Mouse (Mus musculus): ENCODE measurements around the gene Zdbf2.

The Zdbf2 gene

GRCm38 (mm10) chr1:63272741-63273338 lies at the start of gene Zdbf2:
TSS of gene Zdbf2 (plus strand) at chr1:63273265.
- DNase-seq, result peak; percentile 4

DNA sequence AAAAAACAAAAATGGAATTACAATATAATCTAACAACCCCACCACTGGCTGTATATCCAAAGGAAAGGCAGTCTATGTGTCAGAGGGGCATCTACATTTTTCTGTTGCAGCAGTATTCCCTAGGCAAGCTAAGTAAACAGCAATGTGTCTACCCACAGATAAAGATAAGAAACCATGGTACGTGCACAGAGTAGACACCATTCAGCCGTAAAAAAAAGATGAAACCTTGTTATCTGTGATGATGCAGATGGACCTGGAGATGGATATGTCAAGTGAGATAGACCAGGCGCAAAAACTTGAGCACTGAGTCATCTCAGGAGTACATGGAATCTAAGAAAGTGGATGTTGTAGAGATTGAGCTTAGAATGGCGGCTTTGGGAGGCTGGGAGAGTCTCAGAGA lies 48.1 kb upstream of the Zdbf2 start:
- DNase-seq, result no peak

DNA sequence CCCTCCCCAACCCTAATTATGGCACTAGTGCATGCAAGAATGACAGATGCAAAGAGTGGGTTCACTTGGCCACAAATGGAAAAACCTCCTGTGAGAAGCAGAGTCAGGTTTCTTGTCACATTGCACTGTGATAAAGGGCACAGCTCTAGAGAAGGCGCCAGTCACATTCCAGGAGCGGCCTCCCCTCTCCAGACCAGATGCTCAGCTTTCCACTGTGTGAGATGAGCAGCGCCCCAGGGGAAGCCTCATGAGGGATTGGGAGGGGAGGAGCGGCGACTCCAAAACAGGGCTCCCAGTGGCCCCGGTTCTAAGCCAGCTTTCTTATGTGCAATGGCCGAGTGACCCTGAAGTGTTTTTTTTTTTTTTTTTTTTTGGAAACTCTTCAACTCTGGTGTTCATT lies 47.2 kb upstream of the Zdbf2 start:
- DNase-seq, result no peak

DNA sequence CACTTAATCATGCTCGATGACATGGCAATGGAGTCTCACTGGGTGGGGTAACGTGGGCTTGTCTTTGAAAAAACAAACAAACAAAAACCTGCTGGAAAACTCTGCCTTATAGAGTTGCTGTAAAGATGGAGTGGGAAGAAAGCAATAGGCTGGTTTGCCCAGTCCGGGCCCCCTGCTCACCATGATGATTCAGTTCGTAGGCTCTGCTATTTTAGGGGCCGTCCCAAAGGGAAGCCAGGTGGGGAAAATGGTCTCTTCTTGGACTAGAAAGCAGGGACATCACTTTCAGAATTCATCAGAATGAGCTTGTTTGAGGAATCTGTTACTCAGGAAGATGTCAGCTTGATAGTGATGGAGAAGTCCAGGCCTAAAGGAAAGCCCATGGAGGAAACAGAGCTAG lies 45.8 kb upstream of the Zdbf2 start:
- DNase-seq, result no peak

DNA sequence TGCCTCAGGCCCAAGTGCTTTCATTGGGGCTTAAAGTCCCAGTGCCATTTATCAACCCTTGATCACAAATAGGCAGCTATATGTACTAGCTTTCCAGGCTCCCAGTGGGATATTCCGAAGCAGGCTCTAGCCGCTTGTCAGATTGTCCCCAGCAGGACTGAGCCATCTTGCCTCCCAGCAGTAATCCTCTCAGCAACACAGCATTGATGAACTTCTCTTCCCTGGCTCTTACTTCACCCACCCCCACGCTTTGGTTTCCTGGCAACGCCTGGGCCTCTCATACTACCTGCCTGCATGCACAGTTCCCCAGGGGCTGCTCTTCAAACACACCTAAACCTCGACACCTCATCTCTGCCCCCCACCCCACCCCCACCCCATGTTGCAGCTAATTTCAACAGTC lies 35.7 kb upstream of the Zdbf2 start:
- DNase-seq, result no peak

- no peak for DNase-seq
These were observed 33.8 kb upstream of the Zdbf2 start for GRCm38 (mm10) chr1:63239305-63239704.

DNA sequence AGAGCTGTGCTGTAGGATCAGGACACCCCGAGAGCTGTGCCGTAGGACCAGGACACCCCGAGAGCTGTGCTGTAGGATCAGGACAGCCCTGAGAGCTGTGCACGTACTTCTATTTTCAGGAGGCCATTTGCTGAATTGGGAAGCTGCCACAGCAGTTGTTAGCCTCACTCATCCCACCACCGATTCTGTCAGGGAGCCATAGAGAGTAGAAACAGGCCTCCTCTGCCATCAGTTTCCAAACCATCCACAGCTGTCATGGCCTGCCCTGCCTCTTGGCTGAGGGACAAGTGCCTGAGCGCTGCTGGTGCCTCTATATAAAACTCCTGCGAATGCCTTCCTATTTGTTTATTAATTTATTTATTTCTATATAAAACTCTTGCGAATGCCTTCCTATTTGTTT lies 33.3 kb upstream of the Zdbf2 start:
- DNase-seq, result no peak

GRCm38 (mm10) chr1:63243854-63244253 lies 29.2 kb upstream of the Zdbf2 start:
- no peak for DNase-seq

- no peak for DNase-seq
These were observed 26.1 kb upstream of the Zdbf2 start for GRCm38 (mm10) chr1:63246862-63247521.

- DNase-seq, result no peak
These were observed 25.2 kb upstream of the Zdbf2 start for GRCm38 (mm10) chr1:63247831-63248359.

DNA sequence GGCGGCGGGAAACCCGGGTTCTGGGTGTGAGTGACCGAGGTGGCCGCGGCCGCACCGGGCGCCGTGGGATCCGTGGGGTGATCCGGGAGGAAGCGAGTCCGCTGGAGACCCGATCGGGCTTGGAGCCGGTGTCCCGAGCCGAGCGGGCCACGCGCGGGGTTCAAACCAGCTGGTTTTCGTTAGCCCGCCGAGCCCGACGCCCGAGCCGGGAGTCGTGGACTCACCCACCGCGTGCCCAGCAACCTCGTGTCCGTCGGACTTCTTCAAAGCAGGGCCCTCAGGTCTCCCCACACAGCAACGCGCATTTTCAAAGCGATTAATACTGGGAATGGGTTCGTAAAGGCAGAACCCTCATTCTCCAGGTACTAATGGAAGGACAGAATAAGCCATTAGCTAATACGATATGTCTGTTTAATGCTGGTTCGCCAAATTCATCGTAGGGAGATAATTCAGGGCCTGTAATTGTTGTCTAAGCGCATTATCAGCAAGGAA lies 24.7 kb upstream of the Zdbf2 start:
- DNase-seq, result no peak

GRCm38 (mm10) chr1:63249261-63249660 lies 23.8 kb upstream of the Zdbf2 start:
- DNase-seq, result no peak

- no peak for DNase-seq
These were observed 20.5 kb upstream of the Zdbf2 start for GRCm38 (mm10) chr1:63252351-63253209.

GRCm38 (mm10) chr1:63253291-63253690 lies 19.8 kb upstream of the Zdbf2 start:
- DNase-seq, result no peak

- DNase-seq, result no peak
These were observed 18.0 kb upstream of the Zdbf2 start for GRCm38 (mm10) chr1:63255101-63255500.

DNA sequence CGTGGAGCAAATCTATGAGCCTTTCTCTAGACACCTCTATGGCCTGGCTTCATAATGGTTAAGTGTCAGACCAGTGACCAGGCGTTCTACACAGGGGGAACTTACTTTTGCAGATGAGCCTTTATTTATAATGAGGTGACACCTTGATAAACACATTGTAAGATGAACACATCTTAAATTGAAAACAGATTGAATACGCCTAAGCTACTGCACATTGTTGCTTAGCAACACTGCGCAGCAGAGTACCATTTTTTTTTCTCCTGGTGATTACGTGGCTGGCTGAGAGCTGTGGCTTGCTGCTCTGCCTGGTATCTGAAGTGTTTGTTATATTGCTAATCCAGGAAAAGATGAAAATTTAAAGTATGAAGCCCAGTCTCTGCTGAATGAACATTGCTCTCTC lies 17.0 kb upstream of the Zdbf2 start:
- DNase-seq, result no peak

GRCm38 (mm10) chr1:63258501-63258900 lies 14.6 kb upstream of the Zdbf2 start:
- DNase-seq, result no peak

DNA sequence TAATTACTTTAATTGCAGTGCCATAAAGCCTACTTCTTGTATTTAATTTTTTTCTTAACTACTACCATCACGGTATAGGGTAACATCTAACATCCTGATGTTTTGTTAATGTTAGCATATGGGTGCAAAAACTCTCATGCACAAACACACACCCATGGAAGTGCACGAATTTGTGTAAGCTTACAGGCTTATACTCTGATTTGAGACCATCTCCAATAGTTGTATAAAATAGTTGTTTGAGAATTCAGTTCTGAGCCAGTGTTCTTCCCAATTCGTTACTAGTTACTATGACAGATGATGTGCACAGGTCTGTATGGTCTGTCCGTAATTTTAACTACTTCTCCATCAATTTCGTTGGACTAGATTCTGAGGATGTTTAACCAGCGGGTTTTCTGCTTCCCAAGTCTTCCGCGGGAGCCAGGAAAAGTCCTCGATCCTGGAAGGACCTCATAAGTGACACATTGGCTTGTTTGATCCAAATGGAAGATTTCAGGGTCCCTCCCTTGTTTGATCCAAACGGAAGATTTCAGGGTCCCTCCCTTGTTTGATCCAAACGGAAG lies 13.7 kb upstream of the Zdbf2 start:
- no peak for DNase-seq

GRCm38 (mm10) chr1:63259916-63260741 lies 12.9 kb upstream of the Zdbf2 start:
- DNase-seq, result no peak

DNA sequence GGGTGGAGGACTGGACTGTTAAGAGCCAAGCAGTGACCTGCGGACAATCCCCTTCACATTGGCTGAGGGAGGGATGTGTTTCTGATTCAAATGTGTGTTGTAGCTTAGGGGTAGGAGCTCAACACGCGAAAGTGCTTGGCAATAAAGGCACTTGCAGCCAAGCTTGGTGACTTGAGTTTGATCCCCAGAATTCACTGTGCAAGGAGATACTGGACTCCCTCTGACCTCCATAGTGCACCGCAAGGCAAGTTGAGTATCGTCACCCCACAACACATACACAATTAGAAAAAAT lies 12.4 kb upstream of the Zdbf2 start:
- DNase-seq, result no peak

DNA sequence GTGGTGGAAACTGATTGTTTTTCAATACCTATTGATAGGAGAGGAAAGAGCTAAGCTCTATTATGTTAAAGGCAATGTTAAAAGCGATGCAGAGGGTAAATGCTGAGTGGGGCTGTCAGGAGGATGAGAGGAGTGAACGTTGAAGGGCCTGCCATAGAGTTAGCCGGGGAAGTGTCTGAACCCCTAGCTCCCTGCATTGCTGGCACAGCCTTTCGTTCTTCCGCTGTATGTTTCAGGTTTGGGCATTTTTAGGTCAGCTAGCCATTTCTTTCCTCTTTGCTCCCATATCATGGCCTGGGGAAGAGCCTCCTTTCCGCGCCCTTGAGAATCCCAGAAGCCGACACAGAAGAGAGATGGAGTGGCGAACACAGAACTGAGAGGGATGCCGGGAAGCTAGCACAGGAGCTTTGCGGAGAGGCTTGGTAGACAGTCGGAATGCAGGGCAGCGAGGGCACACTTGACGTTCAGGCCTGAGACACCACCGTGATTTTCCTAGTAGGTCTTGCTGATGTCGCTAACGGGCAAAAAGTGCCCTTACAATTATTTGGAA lies 11.9 kb upstream of the Zdbf2 start:
- DNase-seq, result no peak

DNA sequence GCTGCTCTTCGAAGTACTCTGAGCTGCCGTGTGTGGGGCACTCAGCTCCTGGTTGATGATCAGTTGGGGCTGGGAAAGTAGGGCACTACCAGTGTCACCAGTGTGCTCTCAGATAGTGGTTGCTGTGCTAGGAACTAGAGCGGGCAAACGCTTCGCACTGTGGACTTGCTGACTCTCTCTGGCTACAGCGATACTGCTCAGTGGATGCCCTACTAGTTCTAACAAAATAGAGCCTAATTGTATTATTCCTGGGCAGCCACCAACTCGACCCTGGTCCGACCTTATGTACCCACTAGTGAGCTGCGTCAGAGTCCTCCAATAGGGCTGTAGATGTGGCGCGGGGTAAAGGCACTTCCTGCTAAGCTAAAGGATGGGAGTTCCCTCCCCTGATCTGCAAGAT lies 9.4 kb upstream of the Zdbf2 start:
- DNase-seq, result no peak

All from thymus, postnatal 14 days (tissue).